Mouse (Mus musculus): ENCODE results near the gene Foxl2.

Gene Foxl2

GRCm38 (mm10) chr9:98955103-98955715 is at the start of gene Foxl2:
TSS of gene Foxl2 (plus strand) at chr9:98955288.
- DNase-seq (ENCODE audit: low read depth), result no peak

GRCm38 (mm10) chr9:98920629-98921523 is 34.2 kb upstream of the Foxl2 start:
- no peak for DNase-seq (ENCODE audit: low read depth)

- DNase-seq (ENCODE audit: low read depth), result no peak
Measured at GRCm38 (mm10) chr9:98923119-98923518, 32.0 kb upstream of the Foxl2 start.

GRCm38 (mm10) chr9:98924183-98924582 is 30.9 kb upstream of the Foxl2 start:
- no peak for DNase-seq (ENCODE audit: low read depth)

GRCm38 (mm10) chr9:98929496-98929895 is 25.6 kb upstream of the Foxl2 start:
- DNase-seq (ENCODE audit: low read depth), result no peak

- no peak for DNase-seq (ENCODE audit: low read depth)
Measured at GRCm38 (mm10) chr9:98932931-98933330, 22.2 kb upstream of the Foxl2 start.

GRCm38 (mm10) chr9:98935190-98935909 is 19.7 kb upstream of the Foxl2 start:
- no peak for DNase-seq (ENCODE audit: low read depth)

GRCm38 (mm10) chr9:98939290-98939689 is 15.8 kb upstream of the Foxl2 start:
- no peak for DNase-seq (ENCODE audit: low read depth)

- no peak for DNase-seq (ENCODE audit: low read depth)
Measured at GRCm38 (mm10) chr9:98952171-98953050, 2.7 kb upstream of the Foxl2 start.

GRCm38 (mm10) chr9:98953291-98953690 is 1.8 kb upstream of the Foxl2 start:
- DNase-seq (ENCODE audit: low read depth), result no peak

GRCm38 (mm10) chr9:98953830-98954229 is 1.3 kb upstream of the Foxl2 start:
- DNase-seq (ENCODE audit: low read depth), result no peak

- no peak for DNase-seq (ENCODE audit: low read depth)
Measured at GRCm38 (mm10) chr9:98954391-98955102, 541 bp upstream of the Foxl2 start.

- DNase-seq (ENCODE audit: low read depth), result no peak
Measured at GRCm38 (mm10) chr9:98955716-98956224, 682 bp downstream of the Foxl2 start.

GRCm38 (mm10) chr9:98956591-98957381 is 1.7 kb downstream of the Foxl2 start:
- no peak for DNase-seq (ENCODE audit: low read depth)

- DNase-seq (ENCODE audit: low read depth), result no peak
Measured at GRCm38 (mm10) chr9:98957751-98958351, 2.8 kb downstream of the Foxl2 start.

- no peak for DNase-seq (ENCODE audit: low read depth)
Measured at GRCm38 (mm10) chr9:98958628-98959027, 3.5 kb downstream of the Foxl2 start.

- no peak for DNase-seq (ENCODE audit: low read depth)
Measured at GRCm38 (mm10) chr9:98959851-98960250, 4.8 kb downstream of the Foxl2 start.

GRCm38 (mm10) chr9:98960348-98960747 is 5.3 kb downstream of the Foxl2 start:
- no peak for DNase-seq (ENCODE audit: low read depth)

All from c-Kit-positive CD71-positive TER-119-negative erythroid progenitor cells, embryonic 14.5 days (primary cell).